In genomic region chr16:22832932-22833525, GRCm38 (mm10) we compare ENCODE assay signal across 1 mouse cellular context.
TF ChIP-seq lines count a peak whose summit lies in the region.

No protein-coding gene starts in this region.

TF ChIP-seq in MEL, 35 proteins besides CTCF, POLR2A, EP300 and RAD21 (continued from another document):
- TF ChIP-seq POLR2AphosphoS5 (IDR thresholded peaks at IDR 0.05; ENCODE audit: borderline replicate concordance, low read depth, low read length) = no peak
- no peak for TF ChIP-seq UBTF (IDR thresholded peaks at IDR 0.05; ENCODE audit: borderline replicate concordance, insufficient read depth, low read depth, low read length)
- TF ChIP-seq MAX (IDR thresholded peaks at IDR 0.05; ENCODE audit: low read length) = no peak
